Mouse (Mus musculus): ENCODE measurements at regions not wholly inside any gene's neighbourhood (a gene's known extent, or its start where the extent isn't known, plus 50 kb on each side); places are given as distances from the start of the nearest gene placed in this dataset.

DNA sequence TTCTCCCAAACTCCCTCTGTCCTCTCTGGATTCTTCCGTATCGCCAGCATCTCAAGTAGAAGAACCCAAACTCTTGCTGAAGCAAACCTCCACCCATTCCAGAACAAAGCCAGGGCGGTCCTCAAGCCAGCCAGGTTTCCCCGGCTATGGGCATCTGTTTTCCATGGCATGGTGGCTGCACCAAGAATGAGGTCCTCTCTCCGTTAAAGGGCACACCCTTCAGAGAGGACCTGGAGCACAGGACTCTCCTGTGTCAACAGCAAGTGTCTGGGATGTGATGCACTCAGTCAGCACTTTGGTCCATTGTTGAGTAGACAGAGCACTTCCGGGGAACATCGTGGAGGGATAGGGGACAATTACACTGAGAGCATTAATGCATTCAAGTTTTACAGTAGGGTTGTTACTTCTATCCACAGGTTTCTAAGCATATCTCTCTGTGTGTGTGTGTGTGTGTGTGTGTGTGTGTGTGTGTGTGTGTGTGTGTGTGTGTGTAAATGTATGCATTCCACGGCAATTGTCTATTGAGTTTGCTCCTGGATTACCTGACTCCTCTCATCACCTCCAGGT lies 56.6 kb upstream of the Cpsf6 start:
- no peak for DNase-seq (ENCODE audit: low read depth, low spot score)

GRCm38 (mm10) chr10:117435734-117436121 lies 55.9 kb upstream of the Cpsf6 start:
- no peak for DNase-seq (ENCODE audit: low read depth, low spot score)

GRCm38 (mm10) chr10:117434871-117435733 lies 55.3 kb upstream of the Cpsf6 start:
- peak; percentile 71 for DNase-seq (ENCODE audit: low read depth, low spot score)

DNA sequence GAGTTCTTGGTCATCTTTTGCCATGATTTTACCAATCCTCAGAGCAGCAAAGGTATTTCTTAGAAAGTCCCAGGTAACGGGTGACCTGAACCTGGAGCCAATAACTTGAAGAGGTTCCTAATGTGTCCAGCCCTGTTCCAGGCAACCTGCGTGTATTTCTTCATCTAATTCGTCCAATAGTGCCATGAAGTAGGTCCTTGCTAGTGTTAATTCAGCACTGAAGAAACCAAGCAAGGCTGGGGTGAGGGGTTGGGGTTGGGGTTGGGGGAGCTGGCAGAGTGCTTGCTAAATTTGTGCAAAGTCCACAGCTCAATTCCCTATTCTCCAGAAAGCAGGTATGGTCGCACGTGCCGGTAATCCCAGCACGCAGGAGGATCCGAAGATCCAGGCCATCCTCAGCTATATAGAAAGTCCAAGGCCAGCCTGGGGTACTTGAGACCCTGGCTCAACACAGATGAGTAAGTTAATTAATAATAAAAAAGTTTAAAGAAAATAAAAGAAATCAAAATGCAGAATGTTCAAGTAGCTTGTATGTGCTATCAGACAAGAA lies 54.6 kb upstream of the Cpsf6 start:
- no peak for DNase-seq (ENCODE audit: low read depth, low spot score)

GRCm38 (mm10) chr10:117433547-117434292 lies 53.9 kb upstream of the Cpsf6 start:
- no peak for DNase-seq (ENCODE audit: low read depth, low spot score)

GRCm38 (mm10) chr10:117432871-117433546 lies 53.2 kb upstream of the Cpsf6 start:
- no peak for DNase-seq (ENCODE audit: low read depth, low spot score)

GRCm38 (mm10) chr10:117432415-117432814 lies 52.6 kb upstream of the Cpsf6 start:
- no peak for DNase-seq (ENCODE audit: low read depth, low spot score)

GRCm38 (mm10) chr10:117431850-117432249 lies 52.0 kb upstream of the Cpsf6 start:
- no peak for DNase-seq (ENCODE audit: low read depth, low spot score)

DNA sequence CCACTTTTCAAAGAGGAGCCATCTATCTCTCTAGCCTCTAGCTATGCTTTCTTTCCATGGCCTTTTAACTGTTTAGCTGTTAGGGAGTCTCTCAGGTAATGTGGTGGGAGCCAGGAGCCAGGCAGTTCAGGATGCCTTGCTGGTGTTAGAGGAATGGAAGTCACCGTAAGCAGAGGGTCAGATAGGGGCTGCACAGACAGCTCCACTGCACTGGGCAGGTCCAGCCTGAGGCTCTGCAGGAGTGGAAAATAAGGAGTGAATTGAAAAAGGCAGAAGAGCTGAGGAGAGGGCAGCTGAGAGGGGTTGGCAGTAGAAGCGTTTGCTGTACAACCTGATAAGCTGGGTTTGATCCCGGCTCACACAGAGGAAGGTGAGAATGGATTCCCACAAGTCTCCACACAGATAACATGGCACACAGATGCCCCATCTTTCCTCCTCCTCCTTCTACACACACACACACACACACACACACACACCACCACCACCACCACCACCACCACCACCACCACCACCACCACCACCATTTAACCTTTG lies 51.3 kb upstream of the Cpsf6 start:
- no peak for DNase-seq (ENCODE audit: low read depth, low spot score)

DNA sequence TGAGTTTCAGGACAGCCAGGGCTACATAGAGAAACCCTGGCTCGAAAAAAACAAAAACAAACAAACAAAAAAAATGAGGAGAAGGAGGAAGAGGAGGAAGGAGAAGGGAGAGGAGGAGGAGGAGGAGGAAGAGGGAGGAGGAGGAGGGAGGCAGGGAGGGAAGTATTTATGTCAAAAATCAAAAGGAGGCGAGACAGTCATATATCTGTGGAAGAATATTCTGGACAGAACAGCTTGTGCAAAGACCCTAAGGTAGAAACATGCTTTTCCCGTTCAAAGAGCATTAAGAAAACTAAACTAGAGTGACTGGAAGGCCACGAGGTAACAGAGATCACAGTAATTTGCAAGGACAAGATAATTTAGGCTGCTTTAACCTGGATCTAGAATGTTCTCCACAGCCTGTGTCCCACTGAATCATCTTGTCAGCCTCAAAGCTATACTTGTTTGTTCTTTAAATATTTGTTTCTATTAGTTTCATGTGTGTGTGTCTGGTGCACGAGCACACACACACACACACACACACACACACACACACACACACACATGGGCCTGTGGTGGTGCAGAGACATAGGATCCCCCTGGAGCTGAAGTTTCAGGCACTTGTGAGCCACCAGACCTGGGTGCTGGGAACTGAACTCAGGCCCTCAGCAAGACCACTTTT lies 50.5 kb upstream of the Cpsf6 start:
- no peak for DNase-seq (ENCODE audit: low read depth, low spot score)

DNA sequence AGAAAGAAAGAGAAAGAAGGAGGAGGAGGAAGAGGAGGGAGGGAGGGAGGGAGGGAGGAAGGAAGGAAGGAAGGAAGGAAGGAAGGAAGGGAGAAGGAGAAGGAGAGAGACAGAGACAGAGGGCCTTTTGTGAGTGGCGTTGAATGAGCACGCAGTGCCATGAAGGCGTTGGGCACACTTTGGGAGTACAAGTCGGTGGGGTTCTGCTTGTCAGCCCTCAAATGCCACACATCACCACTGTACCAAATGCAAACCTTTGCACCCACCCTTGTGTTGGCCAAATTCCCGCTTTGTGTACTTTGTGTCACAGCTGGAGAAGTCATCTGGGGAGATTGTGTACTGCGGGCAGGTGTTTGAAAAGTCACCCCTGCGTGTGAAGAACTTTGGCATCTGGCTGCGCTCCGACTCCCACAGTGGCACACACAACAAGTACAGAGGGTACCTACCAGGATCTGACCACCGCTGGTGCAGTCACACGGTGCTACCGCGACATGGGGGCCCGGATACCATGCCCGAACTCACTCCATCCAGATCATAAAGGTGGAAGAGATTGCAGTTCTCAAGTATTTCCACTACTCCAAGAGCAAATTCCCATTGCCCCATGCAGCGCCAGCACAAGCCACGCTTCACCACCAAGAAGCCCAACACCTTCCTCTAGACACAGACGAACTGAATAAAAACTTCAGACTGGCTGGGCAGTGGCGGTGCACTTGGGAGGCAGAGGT lies 49.8 kb upstream of the Cpsf6 start:
- no peak for DNase-seq (ENCODE audit: low read depth, low spot score)

All from telencephalon, adult 2 months (tissue).